Mouse (Mus musculus): ENCODE results near the gene Etnk1. TPM values are rescaled to one million over a fixed set of nuclear protein-coding genes. Genes with fewer than 3 reads are reported as not detected.
"Not testable (repeated sequence)": the region's sequence is repeated elsewhere in the genome, so short reads cannot be mapped to it uniquely, and the experiment has no call there.

Etnk1 gene
- total RNA-seq, 2 experiments from 2014 or later, result 127 to 129 TPM

GRCm38 (mm10) chr6:143169385-143169784 lies 2.4 kb downstream of the Etnk1 start:
- no peak for DNase-seq
- intact Hi-C loops (cut with DNase I), result loop anchor here (10.0 kb wide), 1 partner anchor 65 kb away; the partner anchor contains the start of gene C2cd5

- intact Hi-C loops (cut with DNase I), result loop anchor here (10.0 kb wide), 1 partner anchor 136 kb away; no protein-coding TSS in a partner anchor
- no peak for DNase-seq
Observed at GRCm38 (mm10) chr6:143170166-143170960, 3.3 kb downstream of the Etnk1 start.

GRCm38 (mm10) chr6:143171066-143171465 lies 4.0 kb downstream of the Etnk1 start:
- intact Hi-C loops (cut with DNase I), result loop anchor here (10.0 kb wide), 1 partner anchor 136 kb away; no protein-coding TSS in a partner anchor
- DNase-seq, result no peak

GRCm38 (mm10) chr6:143171781-143172465 lies 4.9 kb downstream of the Etnk1 start:
- DNase-seq, result no peak
- intact Hi-C loops (cut with DNase I), result loop anchor here (10.0 kb wide), 1 partner anchor 137 kb away; no protein-coding TSS in a partner anchor

GRCm38 (mm10) chr6:143172683-143173082 lies 5.7 kb downstream of the Etnk1 start:
- intact Hi-C loops (cut with DNase I), result loop anchor here (10.0 kb wide), 1 partner anchor 138 kb away; no protein-coding TSS in a partner anchor
- DNase-seq, result not testable (repeated sequence)

- intact Hi-C loops (cut with DNase I), result loop anchor here (10.0 kb wide), 1 partner anchor 139 kb away; no protein-coding TSS in a partner anchor
- no peak for DNase-seq
Observed at GRCm38 (mm10) chr6:143174226-143174625, 7.2 kb downstream of the Etnk1 start.

GRCm38 (mm10) chr6:143174906-143175656 lies 8.1 kb downstream of the Etnk1 start:
- intact Hi-C loops (cut with DNase I), result loop anchor here (10.0 kb wide), 1 partner anchor 140 kb away; no protein-coding TSS in a partner anchor
- peak; percentile 34 for DNase-seq

- no peak for DNase-seq
- intact Hi-C loops (cut with DNase I), result loop anchor here (10.0 kb wide), 1 partner anchor 141 kb away; no protein-coding TSS in a partner anchor
Observed at GRCm38 (mm10) chr6:143176076-143176475, 9.1 kb downstream of the Etnk1 start.

GRCm38 (mm10) chr6:143176591-143176990 lies 9.6 kb downstream of the Etnk1 start:
- intact Hi-C loops (cut with DNase I), result loop anchor here (10.0 kb wide), 1 partner anchor 142 kb away; no protein-coding TSS in a partner anchor
- DNase-seq, result no peak

- no peak for DNase-seq
- intact Hi-C loops (cut with DNase I), result loop anchor here (10.0 kb wide), 1 partner anchor 144 kb away; no protein-coding TSS in a partner anchor
Observed at GRCm38 (mm10) chr6:143179181-143179580, 12.2 kb downstream of the Etnk1 start.

- DNase-seq, result no peak
- intact Hi-C loops (cut with DNase I), result loop anchor here (10.0 kb wide), 1 partner anchor 145 kb away; no protein-coding TSS in a partner anchor
Observed at GRCm38 (mm10) chr6:143179733-143180132, 12.7 kb downstream of the Etnk1 start.

- intact Hi-C loops (cut with DNase I), result no loop called here
- no peak for DNase-seq
Observed at GRCm38 (mm10) chr6:143180511-143180910, 13.5 kb downstream of the Etnk1 start.

GRCm38 (mm10) chr6:143184099-143184498 lies 17.1 kb downstream of the Etnk1 start:
- no peak for DNase-seq
- intact Hi-C loops (cut with DNase I), result no loop called here

- peak; percentile 24 for DNase-seq
Observed at GRCm38 (mm10) chr6:143184745-143185144, 17.7 kb downstream of the Etnk1 start.

GRCm38 (mm10) chr6:143190838-143191476 lies 23.9 kb downstream of the Etnk1 start:
- no peak for DNase-seq
- intact Hi-C loops (cut with DNase I), result no loop called here

More at GRCm38 (mm10) chr6:143184745-143185144, 17.7 kb downstream of the Etnk1 start:
- intact Hi-C loops (cut with DNase I), result no loop called here

GRCm38 (mm10) chr6:143191477-143192098 lies 24.6 kb downstream of the Etnk1 start:
- intact Hi-C loops (cut with DNase I), result no loop called here
- no peak for DNase-seq

GRCm38 (mm10) chr6:143192709-143193108 lies 25.7 kb downstream of the Etnk1 start:
- intact Hi-C loops (cut with DNase I), result no loop called here
- DNase-seq, result no peak

GRCm38 (mm10) chr6:143193166-143193565 lies 26.1 kb downstream of the Etnk1 start:
- intact Hi-C loops (cut with DNase I), result no loop called here
- no peak for DNase-seq

- DNase-seq, result no peak
- intact Hi-C loops (cut with DNase I), result no loop called here
Observed at GRCm38 (mm10) chr6:143193641-143194040, 26.6 kb downstream of the Etnk1 start.

Measured in left cerebral cortex, postnatal 4 days (tissue).